Mouse (Mus musculus) CD4-positive helper T cell, adult 2 months (primary cell): ENCODE measurements around the gene Tec.
A peak's percentile ranks its signal among the peaks of the same experiment; 100 is the strongest.

ENCODE experiments used
- DNase-seq: peaks from one replicate; pipeline ENCODE4 v3.0.0-alpha.2; 2012; ENCODE audit warnings: low read depth, missing footprints, low spot score

The Tec gene

GRCm38 (mm10) chr5:72854141-72854990 lies 13.9 kb downstream of the Tec start:
- no peak for DNase-seq

GRCm38 (mm10) chr5:72853365-72853764 lies 14.9 kb downstream of the Tec start:
- DNase-seq: no peak

- no peak for DNase-seq
Observed at GRCm38 (mm10) chr5:72852301-72852995, 15.8 kb downstream of the Tec start.

- peak; percentile 34 for DNase-seq
Observed at GRCm38 (mm10) chr5:72851674-72852098, 16.6 kb downstream of the Tec start.

DNA sequence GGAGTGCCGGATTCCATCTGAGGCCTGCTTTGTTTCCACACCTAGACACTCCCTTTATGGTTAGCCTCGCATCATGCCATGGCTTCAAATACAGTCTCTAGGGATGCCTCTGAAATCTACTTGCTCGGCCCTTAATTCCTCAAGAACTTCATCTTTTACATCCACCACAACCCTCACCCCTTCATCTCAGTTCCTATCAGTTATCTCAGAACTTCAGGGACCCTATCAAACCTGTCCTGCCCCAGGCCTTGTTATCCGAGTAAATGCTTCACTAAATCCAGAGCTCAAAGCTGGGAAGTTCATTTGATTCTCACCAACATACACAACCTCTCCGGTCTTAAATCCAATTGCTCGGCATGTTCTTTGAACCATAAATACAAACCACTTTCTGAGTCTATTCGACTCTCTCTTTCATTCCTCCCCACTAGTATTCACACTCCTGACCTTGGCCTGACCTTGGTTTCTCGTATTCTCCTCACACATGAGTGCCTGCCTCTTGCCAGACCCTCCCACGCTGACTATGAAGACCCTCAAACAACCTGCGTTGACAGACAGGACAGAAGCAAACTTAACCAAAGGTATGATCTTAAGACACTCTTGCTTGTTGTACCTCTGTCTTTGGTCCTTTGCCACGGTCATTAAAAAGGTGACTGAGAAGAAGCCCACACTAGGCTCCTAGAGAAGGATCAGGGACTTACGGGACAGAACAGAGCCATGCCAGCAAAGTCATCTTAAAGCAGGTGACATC lies 17.2 kb downstream of the Tec start:
- no peak for DNase-seq

- DNase-seq: no peak
Observed at GRCm38 (mm10) chr5:72848889-72849435, 19.3 kb downstream of the Tec start.

GRCm38 (mm10) chr5:72846712-72847111 lies 21.6 kb downstream of the Tec start:
- no peak for DNase-seq

GRCm38 (mm10) chr5:72845928-72846630 lies 22.2 kb downstream of the Tec start:
- DNase-seq: no peak

DNA sequence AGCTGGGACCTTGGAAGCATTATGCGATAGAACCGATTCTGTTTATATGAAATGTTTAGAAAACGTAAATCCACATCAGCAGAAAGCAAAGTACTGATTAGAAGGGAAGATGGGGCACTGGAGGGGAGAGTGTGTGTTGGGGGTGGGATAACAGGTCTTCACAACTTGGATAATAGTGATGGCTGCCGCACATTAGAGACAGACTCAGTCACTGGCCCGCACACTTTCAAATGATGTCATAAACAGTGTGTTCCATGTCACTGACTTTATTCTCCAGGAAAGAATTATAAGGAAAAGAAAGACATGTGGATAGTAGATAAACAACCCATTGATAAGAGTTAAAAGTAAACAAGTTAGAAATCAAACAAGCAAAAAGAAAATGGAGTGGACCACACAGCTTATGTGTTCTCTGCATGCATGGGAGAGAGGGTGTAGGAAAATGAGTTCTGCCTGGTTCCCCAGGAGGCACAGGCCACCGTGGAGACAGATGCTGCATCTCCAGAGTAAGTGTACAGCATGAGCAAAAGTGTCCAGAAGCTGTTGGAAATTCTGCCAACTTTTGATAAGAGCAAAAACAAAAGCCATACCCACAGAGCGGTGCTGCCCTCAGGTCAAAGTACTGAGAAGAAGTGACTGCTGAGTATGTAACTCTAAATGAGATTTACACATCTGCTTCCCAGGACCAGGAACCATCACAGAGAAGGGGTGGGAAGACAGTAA lies 23.3 kb downstream of the Tec start:
- DNase-seq: no peak

DNA sequence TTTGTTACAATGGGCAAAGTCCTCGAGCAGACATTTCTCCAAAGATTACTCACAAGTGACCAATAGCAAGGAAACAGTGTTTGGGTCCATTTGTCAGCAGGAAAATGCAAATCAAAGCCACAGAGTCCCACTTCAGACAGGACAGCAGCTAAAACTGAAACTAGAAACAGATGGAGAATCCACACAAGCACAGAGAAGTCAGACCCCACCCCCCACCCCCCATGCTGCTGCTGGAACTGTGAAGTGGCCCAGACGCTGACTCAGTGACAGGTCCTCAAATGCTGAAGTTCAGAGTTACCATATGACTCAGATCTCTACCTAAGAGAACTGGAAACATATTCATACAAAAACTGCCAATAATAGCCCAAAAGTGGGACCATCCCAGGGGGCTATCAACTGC lies 24.0 kb downstream of the Tec start:
- DNase-seq: peak; percentile 24

DNA sequence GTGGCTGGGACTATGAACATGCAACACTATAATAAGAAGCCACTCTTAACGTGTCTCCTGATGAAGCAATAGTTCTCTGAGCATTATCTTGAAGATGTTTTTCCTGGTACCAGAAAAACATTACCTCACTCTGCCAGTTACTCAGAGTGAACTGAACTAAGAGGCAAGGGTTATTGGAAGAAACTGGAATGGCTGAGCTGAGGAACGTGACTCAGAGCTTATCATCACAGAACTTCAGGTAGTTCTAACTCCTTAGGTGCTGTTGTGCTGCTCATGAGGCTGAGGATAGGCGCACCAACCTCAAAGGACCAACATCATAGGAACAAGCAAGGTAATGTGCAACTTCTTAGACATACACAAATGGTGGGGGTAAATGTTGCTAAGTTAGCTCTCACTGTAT lies 28.6 kb downstream of the Tec start:
- no peak for DNase-seq

- no peak for DNase-seq
Observed at GRCm38 (mm10) chr5:72838976-72839375, 29.3 kb downstream of the Tec start.

DNA sequence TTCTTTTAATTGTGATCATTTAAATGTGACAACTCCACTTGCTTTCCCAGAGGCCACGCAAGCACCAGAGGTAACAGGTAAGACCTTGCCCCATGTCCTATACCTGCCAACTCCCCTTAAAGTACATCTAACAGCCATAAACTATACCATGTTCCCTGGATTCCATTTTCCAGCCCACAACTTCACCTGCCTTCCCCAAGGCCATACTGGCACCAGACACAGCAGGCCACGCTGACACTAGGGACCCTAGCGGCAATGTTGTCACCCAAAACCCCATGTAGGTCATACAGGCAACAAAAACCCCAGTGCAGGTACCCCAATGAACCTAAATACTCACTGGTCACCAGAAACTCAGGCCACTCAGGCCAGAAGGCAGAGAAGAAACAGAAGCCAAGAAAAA lies 32.6 kb downstream of the Tec start:
- DNase-seq: no peak

DNA sequence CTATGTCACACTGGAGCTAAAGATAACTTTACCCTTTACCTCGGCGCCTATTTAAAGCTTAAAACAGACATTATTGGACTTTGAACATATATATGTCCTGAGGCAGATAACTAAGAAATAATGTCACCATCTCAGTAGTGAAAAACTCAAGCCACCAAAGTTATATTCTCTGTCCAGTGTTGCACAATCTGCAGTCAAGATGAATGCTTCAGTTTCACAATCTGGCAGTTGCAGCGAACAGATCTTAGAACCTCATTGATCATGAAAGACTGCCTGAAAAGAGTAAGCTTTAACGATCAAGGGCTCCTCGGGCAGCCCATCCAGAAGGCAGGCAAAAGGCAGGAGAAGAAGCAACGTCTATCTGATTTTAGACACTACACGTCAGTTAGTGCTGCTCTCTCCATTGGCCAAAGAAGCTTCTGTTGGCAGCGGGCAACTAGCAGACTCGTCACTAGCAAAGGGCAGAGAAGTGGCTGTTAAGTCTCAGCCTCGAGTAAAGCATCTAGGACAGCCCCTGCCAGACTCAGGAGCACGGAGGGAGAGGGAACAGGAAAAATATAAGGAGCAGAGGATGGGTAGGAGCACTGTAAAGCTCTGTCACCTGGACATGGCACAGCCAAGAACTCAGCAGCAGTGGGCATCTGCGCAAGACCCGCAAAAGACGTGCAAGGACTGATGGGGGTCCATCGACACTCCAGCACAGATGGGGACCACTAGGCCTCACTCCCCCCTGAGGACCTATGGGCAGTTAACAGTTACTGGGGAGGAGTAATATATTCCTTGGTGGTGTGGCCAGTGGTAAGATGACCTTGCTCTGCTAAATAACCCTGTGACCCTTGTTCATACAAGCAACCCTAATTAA lies 35.1 kb downstream of the Tec start:
- DNase-seq: no peak

GRCm38 (mm10) chr5:72832191-72832590 lies 36.1 kb downstream of the Tec start:
- no peak for DNase-seq

GRCm38 (mm10) chr5:72830988-72831610 lies 37.2 kb downstream of the Tec start:
- no peak for DNase-seq

DNA sequence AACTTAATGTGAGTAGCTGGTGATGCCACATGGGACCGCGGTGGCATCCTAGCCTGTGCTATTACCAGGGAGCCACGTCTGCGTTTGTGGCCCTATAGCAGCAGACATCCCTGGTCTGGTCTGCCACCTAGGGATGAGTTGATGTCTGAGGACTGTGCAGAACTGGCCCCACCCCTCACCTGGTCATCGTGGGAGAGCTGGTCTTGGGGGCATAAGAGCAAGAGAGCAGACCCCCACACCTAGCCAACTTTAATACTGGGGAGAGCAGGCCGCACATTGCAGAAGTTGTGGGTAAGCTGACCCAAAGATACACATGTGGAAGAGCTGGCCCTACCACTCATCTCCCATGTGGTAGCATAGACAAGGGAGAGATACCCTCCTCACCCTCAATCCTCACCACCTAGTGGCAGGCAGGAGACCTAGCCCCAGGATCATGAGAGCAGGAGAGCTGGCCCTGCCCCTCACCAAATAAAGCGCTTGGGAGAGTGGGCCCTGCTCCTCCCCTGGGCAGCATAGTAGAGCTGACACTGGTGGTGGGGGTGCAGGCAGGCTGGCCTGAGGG lies 38.7 kb downstream of the Tec start:
- no peak for DNase-seq

DNA sequence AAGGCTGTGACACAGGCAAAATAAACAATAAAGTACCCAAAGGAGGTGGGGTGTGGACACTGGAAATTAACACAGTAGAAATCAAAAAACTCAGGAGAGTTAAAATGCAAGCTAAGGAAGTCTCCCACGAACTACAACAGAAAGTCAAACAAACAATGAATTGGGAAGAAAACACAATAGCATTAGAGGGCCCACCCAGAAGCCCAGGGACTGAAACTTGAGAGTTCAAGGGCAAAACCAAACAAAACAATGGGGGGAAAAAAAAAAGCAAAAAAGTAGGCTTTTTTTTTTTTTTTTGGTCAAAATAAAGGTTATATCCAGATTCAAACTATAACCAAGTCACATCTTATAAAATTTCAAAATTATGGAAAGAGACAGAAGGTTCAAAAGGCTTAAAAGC lies 39.9 kb downstream of the Tec start:
- no peak for DNase-seq

GRCm38 (mm10) chr5:72827435-72827834 lies 40.8 kb downstream of the Tec start:
- no peak for DNase-seq
